Mouse (Mus musculus) megakaryocyte, embryonic 14.5 days (primary cell): ENCODE data around the gene Keg1.

Source experiments
- FLI1 ChIP-seq: IDR thresholded peaks from 2 replicates; pipeline ENCODE4 v1.6.1; 2012; ENCODE audit warnings: low read length, inconsistent platforms, mixed read lengths
- GATA1 ChIP-seq: IDR thresholded peaks from 3 replicates; pipeline ENCODE4 v1.6.1; 2012; ENCODE audit warnings: mixed read lengths, low read length, inconsistent platforms, borderline replicate concordance

DNA sequence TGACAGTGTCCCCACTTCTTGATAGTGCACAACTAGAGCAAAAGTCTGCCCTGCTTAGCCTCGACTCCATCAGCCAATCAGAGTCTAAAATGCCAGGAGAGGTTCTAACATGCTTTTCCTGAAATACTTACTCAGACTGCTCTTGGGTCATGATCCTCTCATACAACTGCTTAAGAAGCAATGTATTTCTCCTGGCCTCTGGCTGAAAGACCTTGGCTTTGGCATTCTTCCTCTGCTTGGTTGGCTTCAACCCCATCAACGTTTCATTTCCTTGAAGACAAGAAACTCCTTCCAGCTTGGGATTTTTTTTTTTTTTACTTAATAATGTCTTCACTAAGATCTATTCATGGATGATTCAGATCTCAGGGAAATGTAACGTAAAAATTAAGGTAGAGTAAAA, 60.7 kb downstream of the Keg1 start:
- TF ChIP-seq GATA1 = no peak
- no peak for TF ChIP-seq FLI1
